Mouse (Mus musculus) stomach, postnatal 0 days (tissue): ENCODE data around the gene Adrb1. TPM values are rescaled to one million over a fixed set of nuclear protein-coding genes. Genes with fewer than 3 reads are reported as not detected.

Experiments
- ATAC-seq: fragments of 200-750 bp; cut with Nextera tagmentation; 2 replicates; pipeline ENCODE4 v1.8.0; 2017; ENCODE audit not compliant: low FRiP score, low TSS enrichment
- DNase-seq: peaks from one replicate; pipeline ENCODE4 v3.0.0-alpha.2; 2016; ENCODE audit warnings: low spot score
- H3K27ac ChIP-seq: fragments of 300-500 bp; sonication (generic); replicated peaks from 2 replicates; pipeline ENCODE4 v1.5.1; 2014; ENCODE audit warnings: mild to moderate bottlenecking, control low read depth
- H3K27me3 ChIP-seq: fragments of 300-500 bp; sonication (generic); 2 replicates; pipeline ENCODE4 v1.6.1; 2014; ENCODE audit warnings: low read length; ENCODE audit not compliant: control insufficient read depth, insufficient read depth
- H3K36me3 ChIP-seq: fragments of 300-500 bp; sonication (generic); 2 replicates; pipeline ENCODE4 v1.6.1; 2014; ENCODE audit warnings: low read length, mixed read lengths; ENCODE audit not compliant: control insufficient read depth, insufficient read depth
- H3K4me1 ChIP-seq: fragments of 300-500 bp; sonication (generic); replicated peaks from 2 replicates; pipeline ENCODE4 v1.6.1; 2014; ENCODE audit warnings: antibody characterized with exemption; ENCODE audit not compliant: control insufficient read depth, insufficient read depth
- H3K4me2 ChIP-seq: fragments of 300-500 bp; sonication (generic); replicated peaks from 2 replicates; pipeline ENCODE4 v1.6.1; 2014; ENCODE audit warnings: low read depth, mild to moderate bottlenecking, control low read depth, moderate library complexity
- H3K4me3 ChIP-seq: fragments of 300-500 bp; sonication (generic); 2 replicates; pipeline ENCODE4 v1.5.1; 2014; ENCODE audit warnings: low read depth, low read length, control low read depth
- H3K9ac ChIP-seq: fragments of 300-500 bp; sonication (generic); 2 replicates; pipeline ENCODE4 v1.6.1; 2014; ENCODE audit warnings: mild to moderate bottlenecking, low read length, control low read depth, mixed read lengths
- H3K9me3 ChIP-seq: fragments of 300-500 bp; sonication (generic); 2 replicates; pipeline ENCODE4 v1.6.1; 2016; ENCODE audit warnings: low read length; ENCODE audit not compliant: control insufficient read depth
- CTCF ChIP-seq: IDR thresholded peaks from 2 replicates; pipeline ENCODE4 v1.5.1; 2016; ENCODE audit warnings: antibody characterized with exemption, low read depth, mild to moderate bottlenecking, moderate library complexity
- EP300 ChIP-seq: optimal IDR thresholded peaks from 2 replicates; pipeline ENCODE3; 2016; ENCODE audit warnings: antibody characterized with exemption
- WGBS: fragments of 180-500 bp; shearing (Covaris S2); extraction: QIAGEN DNeasy Blood & Tissue Kit; methylation state at CpG from one replicate; pipeline ENCODE4 v1.1.7; 2014; 5-methylcytosine and 5-hydroxymethylcytosine counted together
- polyA plus RNA-seq: library from polyadenylated mRNA; unstranded; fragments of >200 nt; fragmentation: Nextera tagmentation; extraction: Ambion mirVana; gene quantifications from 2 replicates; pipeline ENCODE4 v1.2.1, GENCODE M21; 2015

The Adrb1 gene
- polyA plus RNA-seq, 1 experiment from 2014 or later = 0.45 TPM

GRCm38 (mm10) chr19:56687676-56688075, 34.3 kb upstream of the Adrb1 start:
- no peaks in the 10 kb centered on the region for H3K4me1 ChIP-seq
- DNase-seq (no peak), ATAC-seq (no peak)
- WGBS = 83% methylated on average over 10 of the region's 10 CpGs
- H3K4me3 ChIP-seq = no peak overlapping the region
- no peaks in the 10 kb centered on the region for H3K9me3 ChIP-seq
- H3K27me3 ChIP-seq = no peaks in the 10 kb centered on the region
- H3K4me2 ChIP-seq = no peak overlapping the region
- H3K36me3 ChIP-seq = no peaks in the 10 kb centered on the region
- no peak overlapping the region for H3K9ac ChIP-seq
- no peak for TF ChIP-seq CTCF
- TF ChIP-seq EP300 = no peak
- no peak overlapping the region for H3K27ac ChIP-seq

GRCm38 (mm10) chr19:56688661-56689335, 33.2 kb upstream of the Adrb1 start:
- WGBS = 64% methylated on average over 12 of the region's 12 CpGs
- TF ChIP-seq CTCF = no peak
- no peak for TF ChIP-seq EP300

DNA sequence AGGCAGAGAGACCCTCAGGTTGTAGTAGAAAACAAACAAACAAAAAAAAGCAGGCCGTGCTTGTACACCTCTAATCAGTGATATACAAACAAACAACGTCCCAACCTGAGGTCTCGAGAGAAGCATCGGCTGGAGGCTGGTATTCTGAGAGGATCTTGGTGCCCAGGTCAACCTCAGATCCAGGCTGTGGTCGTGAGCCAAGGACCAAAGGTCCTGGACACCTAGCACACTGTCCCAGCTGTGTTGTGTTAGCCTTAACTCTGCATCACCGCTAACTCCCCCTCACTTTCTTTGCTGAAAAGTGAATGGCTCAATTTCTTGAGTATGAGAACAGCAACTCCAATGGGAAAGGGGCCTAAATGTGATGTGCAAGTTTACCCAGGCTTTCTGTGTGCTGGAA, 32.5 kb upstream of the Adrb1 start:
- Histone ChIP-seq H3K4me3 (no peak overlapping the region), H3K4me1 (no peaks in the 10 kb centered on the region), H3K36me3 (no peaks in the 10 kb centered on the region), H3K27ac (no peak overlapping the region), H3K9ac (no peak overlapping the region), H3K4me2 (no peak overlapping the region), H3K9me3 (no peaks in the 10 kb centered on the region), H3K27me3 (no peaks in the 10 kb centered on the region)
- no peak for ATAC-seq
- WGBS = 79% methylated on average over 6 of the region's 6 CpGs
- no peak for TF ChIP-seq CTCF
- no peak for TF ChIP-seq EP300
- no peak for DNase-seq

More at GRCm38 (mm10) chr19:56688661-56689335, 33.2 kb upstream of the Adrb1 start:
- DNase-seq = no peak
- ATAC-seq = no peak
- no peak overlapping the region for H3K27ac ChIP-seq
- H3K9me3 ChIP-seq = no peaks in the 10 kb centered on the region
- H3K9ac ChIP-seq = no peak overlapping the region
- H3K4me3 ChIP-seq = no peak overlapping the region
- no peak overlapping the region for H3K4me2 ChIP-seq
- H3K4me1 ChIP-seq = no peaks in the 10 kb centered on the region
- H3K36me3 ChIP-seq = no peaks in the 10 kb centered on the region
- no peaks in the 10 kb centered on the region for H3K27me3 ChIP-seq

- Histone ChIP-seq H3K4me2 (no peak overlapping the region), H3K36me3 (no peaks in the 10 kb centered on the region), H3K4me1 (no peaks in the 10 kb centered on the region), H3K4me3 (no peak overlapping the region), H3K27me3 (no peaks in the 10 kb centered on the region), H3K9ac (no peak overlapping the region), H3K9me3 (no peaks in the 10 kb centered on the region), H3K27ac (no peak overlapping the region)
- WGBS = 96% methylated on average over 3 of the region's 3 CpGs
- no peak for ATAC-seq
- TF ChIP-seq CTCF (no peak), EP300 (no peak)
- DNase-seq = no peak
Measured at GRCm38 (mm10) chr19:56691103-56691502, 30.9 kb upstream of the Adrb1 start.

GRCm38 (mm10) chr19:56692451-56692850, 29.5 kb upstream of the Adrb1 start:
- no peaks in the 10 kb centered on the region for H3K9me3 ChIP-seq
- no peaks in the 10 kb centered on the region for H3K36me3 ChIP-seq
- H3K27ac ChIP-seq = no peak overlapping the region
- no peak for DNase-seq
- H3K4me2 ChIP-seq = no peak overlapping the region
- no peaks in the 10 kb centered on the region for H3K27me3 ChIP-seq
- no peak overlapping the region for H3K4me3 ChIP-seq
- H3K9ac ChIP-seq = no peak overlapping the region
- H3K4me1 ChIP-seq = no peaks in the 10 kb centered on the region
- 58% methylated on average over 5 of the region's 5 CpGs for WGBS
- no peak for ATAC-seq
- TF ChIP-seq EP300 (no peak), CTCF (no peak)

GRCm38 (mm10) chr19:56697370-56698144, 24.4 kb upstream of the Adrb1 start:
- 87% methylated on average over 20 of the region's 20 CpGs for WGBS
- H3K36me3 ChIP-seq = no peaks in the 10 kb centered on the region
- H3K9me3 ChIP-seq = no peaks in the 10 kb centered on the region
- no peak overlapping the region for H3K4me3 ChIP-seq
- TF ChIP-seq CTCF = no peak
- TF ChIP-seq EP300 = no peak
- no peak overlapping the region for H3K4me2 ChIP-seq
- ATAC-seq (no peak), DNase-seq (no peak)
- H3K4me1 ChIP-seq = no peaks in the 10 kb centered on the region
- H3K27ac ChIP-seq = no peak overlapping the region
- H3K9ac ChIP-seq = no peak overlapping the region
- no peaks in the 10 kb centered on the region for H3K27me3 ChIP-seq
